Mouse (Mus musculus) megakaryocyte, embryonic 14.5 days (primary cell): ENCODE data around the gene Creb3l4.

ENCODE experiments used
- FLI1 ChIP-seq: IDR thresholded peaks from 2 replicates; pipeline ENCODE4 v1.6.1; 2012; ENCODE audit warnings: low read length, inconsistent platforms, mixed read lengths
- GATA1 ChIP-seq: IDR thresholded peaks from 3 replicates; pipeline ENCODE4 v1.6.1; 2012; ENCODE audit warnings: mixed read lengths, low read length, inconsistent platforms, borderline replicate concordance

- TF ChIP-seq GATA1: no peak
- no peak for TF ChIP-seq FLI1
Measured at GRCm38 (mm10) chr3:90268971-90269370, 25.7 kb upstream of the Creb3l4 start.
